Mouse (Mus musculus): ENCODE data around the gene Agap2.

The Agap2 gene

GRCm38 (mm10) chr10:127078001-127078676 lies 3.1 kb downstream of the Agap2 start:
- peak; percentile 56 for DNase-seq

- peak; percentile 75 for DNase-seq
These were observed 3.8 kb downstream of the Agap2 start for GRCm38 (mm10) chr10:127078677-127079575.

- DNase-seq = peak; percentile 69
These were observed 4.7 kb downstream of the Agap2 start for GRCm38 (mm10) chr10:127079665-127080391.

DNA sequence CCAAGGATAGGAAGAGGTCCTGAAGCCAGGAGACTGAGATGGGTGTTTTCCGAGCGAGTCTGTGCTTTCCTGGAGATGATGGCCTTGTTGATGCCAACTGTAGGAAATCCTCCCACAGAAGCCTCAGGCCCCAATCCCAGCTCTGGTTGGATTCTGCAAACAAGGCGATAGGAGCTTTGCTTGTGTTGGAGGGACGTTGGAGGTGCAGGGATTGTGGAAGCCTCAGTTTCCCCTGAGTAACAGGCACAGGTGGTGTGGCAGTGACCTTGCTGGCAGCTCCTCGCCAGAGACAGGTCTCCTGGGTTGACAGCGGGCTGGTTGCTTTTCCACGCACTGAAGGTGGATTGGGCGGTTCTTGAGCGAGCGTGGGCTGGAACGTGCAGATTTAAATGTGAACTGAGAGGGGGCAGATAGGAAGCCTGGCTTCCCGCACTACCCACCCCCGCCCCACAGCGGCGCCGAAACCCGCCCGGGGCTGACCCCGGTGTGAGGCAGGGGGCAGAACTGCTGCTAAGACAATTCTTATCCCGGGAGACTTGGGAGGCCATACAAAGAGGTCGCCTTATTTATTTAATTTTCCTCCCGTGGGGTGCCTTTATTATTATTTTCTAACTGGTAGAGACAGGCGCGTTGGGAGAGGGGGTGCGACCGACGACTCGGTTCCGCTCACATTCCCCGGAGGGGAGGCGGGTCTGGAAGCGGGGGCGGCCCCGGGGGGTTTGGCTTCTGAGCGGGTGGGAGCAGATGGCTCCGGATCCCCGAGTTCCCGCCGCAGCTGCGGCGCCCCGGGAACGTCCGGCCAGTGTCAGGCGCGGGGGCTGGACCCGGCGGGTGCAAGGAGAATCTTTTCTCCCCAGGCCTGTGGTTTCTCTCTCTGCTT lies 6.1 kb downstream of the Agap2 start:
- no peak for DNase-seq

DNA sequence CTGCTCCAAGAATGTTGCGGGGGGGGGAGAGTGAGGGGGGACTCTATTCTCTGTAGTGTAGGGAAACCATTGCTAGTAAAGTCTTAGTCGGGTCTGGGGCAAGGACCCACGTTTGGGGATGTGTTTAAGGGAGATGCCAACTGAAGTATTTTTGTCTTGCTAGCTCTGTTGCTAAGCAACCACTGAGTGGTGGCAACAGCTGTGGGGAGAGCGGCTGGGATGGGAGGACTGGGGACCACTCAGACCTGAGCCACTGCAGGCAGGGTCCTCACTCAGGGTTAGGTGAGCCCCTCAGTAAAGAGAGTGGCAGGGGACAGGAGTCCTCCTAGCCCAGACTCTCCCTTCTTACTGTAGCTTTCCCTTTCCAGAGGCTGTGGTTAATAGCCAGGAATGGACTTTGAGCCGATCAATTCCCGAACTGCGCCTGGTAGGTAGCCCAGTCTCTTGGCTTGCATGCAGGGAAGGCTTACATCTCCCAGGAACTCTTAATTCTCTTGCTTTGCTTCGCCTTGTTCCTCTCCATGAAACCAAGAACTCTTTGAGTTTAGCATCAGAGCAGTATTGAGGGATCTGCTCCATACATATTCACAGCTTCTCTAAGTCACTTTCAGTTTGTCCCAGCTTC lies 7.0 kb downstream of the Agap2 start:
- no peak for DNase-seq

- no peak for DNase-seq
These were observed 8.3 kb downstream of the Agap2 start for GRCm38 (mm10) chr10:127083292-127083914.

- no peak for DNase-seq
These were observed 8.8 kb downstream of the Agap2 start for GRCm38 (mm10) chr10:127083915-127084306.

GRCm38 (mm10) chr10:127085052-127085451 lies 10.0 kb downstream of the Agap2 start:
- DNase-seq = no peak

- no peak for DNase-seq
These were observed 10.5 kb downstream of the Agap2 start for GRCm38 (mm10) chr10:127085633-127086032.

DNA sequence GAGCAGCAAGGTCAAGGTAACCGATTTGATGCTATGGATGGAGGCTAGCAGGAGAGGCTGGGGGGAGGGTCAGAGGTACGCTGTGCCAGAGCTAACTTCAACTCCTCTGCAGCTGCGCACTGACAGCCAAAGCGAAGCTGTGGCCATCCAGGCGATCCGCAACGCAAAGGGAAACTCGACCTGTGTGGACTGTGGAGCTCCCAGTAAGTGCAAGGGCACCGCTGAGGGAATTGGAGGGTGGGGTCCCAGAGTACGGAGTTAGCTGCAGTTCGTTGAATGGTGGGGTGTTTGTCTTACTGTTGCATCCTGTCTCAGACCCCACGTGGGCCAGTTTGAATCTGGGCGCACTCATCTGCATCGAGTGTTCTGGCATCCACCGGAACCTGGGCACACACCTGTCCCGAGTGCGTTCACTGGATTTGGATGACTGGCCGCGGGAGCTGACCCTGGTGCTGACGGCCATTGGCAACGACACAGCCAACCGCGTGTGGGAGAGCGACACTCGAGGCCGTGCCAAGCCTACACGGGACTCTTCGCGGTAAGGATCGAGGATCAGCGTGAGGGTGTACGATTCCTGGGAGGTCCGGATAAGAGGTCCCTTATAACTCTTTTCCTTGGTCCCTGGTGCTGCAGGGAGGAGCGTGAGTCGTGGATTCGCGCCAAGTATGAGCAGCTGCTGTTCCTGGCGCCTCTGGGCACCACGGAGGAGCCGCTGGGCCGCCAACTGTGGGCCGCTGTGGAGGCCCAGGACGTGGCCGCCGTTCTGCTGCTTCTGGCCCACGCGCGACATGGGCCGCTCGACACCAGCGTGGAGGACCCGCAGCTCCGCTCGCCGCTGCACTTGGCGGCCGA lies 15.7 kb downstream of the Agap2 start:
- peak; percentile 57 for DNase-seq

DNA sequence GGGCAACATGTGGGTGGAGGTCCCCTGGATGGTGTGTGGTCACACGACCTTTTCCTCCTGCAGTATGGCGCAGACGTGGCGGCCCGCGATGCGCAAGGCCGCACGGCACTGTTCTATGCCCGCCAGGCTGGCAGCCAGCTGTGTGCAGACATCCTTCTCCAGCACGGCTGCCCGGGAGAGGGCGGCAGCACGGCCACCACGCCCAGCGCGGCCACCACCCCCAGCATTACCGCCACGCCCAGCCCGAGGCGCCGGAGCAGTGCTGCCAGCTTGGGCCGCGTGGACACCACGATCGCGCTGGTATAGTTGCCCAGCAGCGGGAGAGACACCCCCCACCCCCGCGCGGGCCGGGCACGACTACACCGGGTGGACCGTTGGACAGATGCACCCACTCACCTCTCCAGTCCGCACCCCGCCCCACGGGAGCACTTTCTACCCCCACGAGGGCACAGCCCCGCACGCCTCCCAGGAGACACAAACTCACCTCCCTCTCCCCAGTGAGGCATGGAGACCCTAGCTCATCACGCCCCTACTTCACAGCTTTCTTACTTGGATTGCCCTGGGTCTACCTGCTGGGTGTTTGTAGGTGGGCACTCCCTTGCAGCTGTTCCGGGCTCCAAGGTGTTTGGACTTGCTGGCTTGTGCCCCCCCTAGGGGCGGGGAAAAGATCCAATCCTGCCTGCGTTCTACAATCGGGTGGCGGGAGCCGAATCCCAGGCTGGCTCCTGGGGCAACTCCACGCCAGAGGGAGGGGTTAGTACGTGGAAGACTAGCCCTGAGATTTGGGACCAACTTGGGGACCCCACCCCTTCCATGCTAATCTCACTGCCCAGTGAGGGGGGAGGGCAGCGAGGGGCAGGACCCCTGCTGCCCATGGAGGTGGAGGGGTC lies 16.7 kb downstream of the Agap2 start:
- DNase-seq = no peak

DNA sequence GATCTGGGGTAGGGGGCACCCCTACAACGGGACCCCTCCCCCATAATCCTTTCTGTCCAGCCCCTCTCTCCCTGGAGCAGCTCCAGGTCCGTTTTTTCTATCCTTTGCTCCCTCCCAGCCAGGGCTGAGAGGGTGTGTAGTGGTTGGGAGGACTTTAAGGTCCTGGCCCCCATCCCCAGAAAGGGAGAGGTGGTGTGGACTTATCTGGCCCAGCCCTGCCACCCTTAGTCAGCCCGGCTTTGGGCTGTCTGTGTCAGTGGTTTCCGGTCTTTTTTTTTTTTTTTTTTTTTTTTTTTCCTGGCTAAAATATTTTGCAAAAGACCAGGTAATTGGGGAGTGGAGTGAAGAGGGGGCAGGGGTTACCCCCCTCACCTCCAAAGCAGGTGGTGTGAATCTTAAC lies 17.7 kb downstream of the Agap2 start:
- no peak for DNase-seq

DNA sequence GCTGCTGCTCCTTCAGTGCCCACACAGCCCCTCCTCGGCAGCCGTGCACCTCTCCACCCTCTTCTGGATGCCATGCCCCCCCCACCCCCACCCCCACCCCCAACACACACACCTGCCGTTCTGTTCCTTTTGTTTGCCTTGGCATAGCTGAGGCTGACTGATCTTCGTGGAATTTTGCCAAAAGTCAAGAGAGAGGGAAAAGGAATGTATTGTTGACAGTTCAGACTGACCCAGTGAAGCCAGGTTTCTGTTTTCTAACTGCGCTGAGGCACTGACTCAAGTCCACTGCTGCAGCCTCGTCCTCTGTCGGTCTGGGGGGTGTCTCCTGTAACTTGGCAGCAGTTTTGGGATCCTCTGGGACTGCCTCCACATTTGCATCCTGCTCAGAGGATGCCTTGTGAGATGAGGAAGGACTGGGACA lies 19.3 kb downstream of the Agap2 start:
- DNase-seq = no peak

DNA sequence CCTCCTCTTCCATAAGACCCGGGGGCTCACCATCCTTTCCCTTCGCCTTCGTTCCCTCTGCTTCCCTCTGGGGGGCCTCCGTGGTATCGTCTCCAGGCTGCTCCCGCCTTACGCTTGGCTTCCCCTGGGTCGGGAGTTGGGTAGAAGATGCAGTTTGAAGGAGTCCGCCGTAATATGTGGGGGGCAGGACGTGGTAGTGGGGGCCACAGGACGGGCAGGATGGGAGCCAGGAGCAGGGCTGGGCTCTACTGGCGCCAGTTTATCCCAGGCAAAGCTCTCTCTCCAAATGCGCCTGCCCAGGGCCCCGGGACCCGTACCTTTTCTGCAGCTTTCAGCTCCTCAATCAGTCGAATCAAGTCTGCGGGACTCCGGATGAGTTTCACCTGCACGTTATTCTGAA lies 23.4 kb downstream of the Agap2 start:
- DNase-seq = peak; percentile 21

GRCm38 (mm10) chr10:127099191-127099590 lies 24.1 kb downstream of the Agap2 start:
- no peak for DNase-seq

DNA sequence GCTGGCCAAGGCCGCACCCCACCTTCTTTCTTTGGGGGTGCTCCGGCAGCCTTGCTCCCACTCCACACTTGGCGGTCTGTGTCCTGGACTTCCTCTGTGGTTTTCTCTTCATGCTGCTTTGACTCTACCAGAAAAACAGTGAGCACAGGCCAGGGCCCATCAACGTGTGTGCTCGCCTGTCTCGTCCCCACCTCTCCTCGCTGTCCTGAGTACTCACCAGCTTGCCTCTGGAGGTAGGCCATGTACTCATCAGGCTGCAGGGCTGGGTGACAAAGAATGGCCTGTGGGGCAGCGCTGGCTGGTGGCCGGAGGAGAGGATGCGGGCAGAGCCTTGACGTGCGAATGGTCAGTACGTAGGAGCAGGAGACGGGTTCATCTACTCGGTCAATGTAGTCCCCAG lies 24.8 kb downstream of the Agap2 start:
- DNase-seq = no peak

- no peak for DNase-seq
These were observed 25.3 kb downstream of the Agap2 start for GRCm38 (mm10) chr10:127100414-127100813.

- no peak for DNase-seq
These were observed 26.1 kb downstream of the Agap2 start for GRCm38 (mm10) chr10:127101151-127101550.

- no peak for DNase-seq
These were observed 28.5 kb downstream of the Agap2 start for GRCm38 (mm10) chr10:127103631-127104030.

Measured in right cerebral cortex, postnatal 4 days (tissue).